Mouse (Mus musculus) left cerebral cortex, postnatal 14 days (tissue): Measurements from ENCODE around the gene Ank3. TPM values are rescaled to one million over a fixed set of nuclear protein-coding genes. Genes with fewer than 3 reads are reported as not detected.

Experiments used
- DNase-seq, 2 experiments: peaks; one replicate each; pipeline ENCODE4 v3.0.0; 2021 to 2022; ENCODE audit warnings: low spot score in 2 of 2, mixed read lengths in 1 of 2
- intact Hi-C: fragments of 180-260 bp; cut with DNase I; formaldehyde crosslinking; loops from one replicate; pipeline ENCODE4 v1.15.1; 2025
- total RNA-seq, 2 experiments: library from RNA; stranded (reverse); gene quantifications; 2 replicates each; pipeline ENCODE4 v1.2.3; 2021

The Ank3 gene
- total RNA-seq, 2 experiments from 2014 or later, result 533 to 540 TPM

- no peak for DNase-seq
- intact Hi-C loops, result no loop called here
These were observed 185.4 kb downstream of the Ank3 start for GRCm38 (mm10) chr10:69583874-69584481.

GRCm38 (mm10) chr10:69584566-69584965 lies 186.0 kb downstream of the Ank3 start:
- intact Hi-C loops, result no loop called here
- no peak for DNase-seq

- DNase-seq, result no peak
- intact Hi-C loops, result no loop called here
These were observed 186.7 kb downstream of the Ank3 start for GRCm38 (mm10) chr10:69585271-69585670.

- intact Hi-C loops, result loop anchor here (5.0 kb wide), 1 partner anchor 38 kb away; no protein-coding TSS in a partner anchor
- peak; percentile 79 to 84 for DNase-seq
These were observed 195.9 kb downstream of the Ank3 start for GRCm38 (mm10) chr10:69594186-69595131.

- intact Hi-C loops, result loop anchor here (5.0 kb wide), 1 partner anchor 37 kb away; no protein-coding TSS in a partner anchor
- DNase-seq, result no peak
These were observed 196.9 kb downstream of the Ank3 start for GRCm38 (mm10) chr10:69595487-69595886.

GRCm38 (mm10) chr10:69601471-69601870 lies 202.9 kb downstream of the Ank3 start:
- intact Hi-C loops, result no loop called here
- DNase-seq, result no peak

GRCm38 (mm10) chr10:69602711-69603110 lies 204.1 kb downstream of the Ank3 start:
- intact Hi-C loops, result no loop called here
- DNase-seq, result no peak

- intact Hi-C loops, result no loop called here
- no peak for DNase-seq
These were observed 206.0 kb downstream of the Ank3 start for GRCm38 (mm10) chr10:69604609-69605008.

GRCm38 (mm10) chr10:69605211-69605610 lies 206.6 kb downstream of the Ank3 start:
- intact Hi-C loops, result no loop called here
- peak; percentile 45 to 51 for DNase-seq

GRCm38 (mm10) chr10:69607611-69608119 lies 209.1 kb downstream of the Ank3 start:
- DNase-seq, result no peak
- intact Hi-C loops, result no loop called here

- DNase-seq, result no peak
- intact Hi-C loops, result no loop called here
These were observed 212.7 kb downstream of the Ank3 start for GRCm38 (mm10) chr10:69611314-69611713.

- intact Hi-C loops, result no loop called here
- DNase-seq, result peak; percentile 48 to 70
These were observed 213.3 kb downstream of the Ank3 start for GRCm38 (mm10) chr10:69611839-69612340.

GRCm38 (mm10) chr10:69616953-69617352 lies 218.4 kb downstream of the Ank3 start:
- intact Hi-C loops, result no loop called here
- DNase-seq, result no peak

- no peak for DNase-seq
- intact Hi-C loops, result no loop called here
These were observed 219.1 kb downstream of the Ank3 start for GRCm38 (mm10) chr10:69617537-69618112.

- intact Hi-C loops, result no loop called here
- no peak for DNase-seq
These were observed 222.3 kb downstream of the Ank3 start for GRCm38 (mm10) chr10:69620692-69621382.

- intact Hi-C loops, result no loop called here
- DNase-seq, result no peak
These were observed 229.2 kb downstream of the Ank3 start for GRCm38 (mm10) chr10:69627767-69628166.

GRCm38 (mm10) chr10:69628743-69629142 lies 230.2 kb downstream of the Ank3 start:
- DNase-seq, result no peak
- intact Hi-C loops, result no loop called here

- intact Hi-C loops, result loop anchor here (5.0 kb wide), 1 partner anchor 34 kb away; no protein-coding TSS in a partner anchor
- DNase-seq, result no peak
These were observed 232.3 kb downstream of the Ank3 start for GRCm38 (mm10) chr10:69630802-69631388.

GRCm38 (mm10) chr10:69632885-69633284 lies 234.3 kb downstream of the Ank3 start:
- intact Hi-C loops, result loop anchor here (5.0 kb wide), 1 partner anchor 36 kb away; no protein-coding TSS in a partner anchor
- peak; percentile 14 to 60 for DNase-seq
